Mouse (Mus musculus) hindbrain, embryonic 14.5 days (tissue): ENCODE results near the gene Gm28557. TPM values are rescaled to one million over a fixed set of nuclear protein-coding genes. Genes with fewer than 3 reads are reported as not detected.

Experiments used
- ATAC-seq: fragments of 200-750 bp; cut with Nextera tagmentation; 2 replicates; pipeline ENCODE4 v1.8.0; 2017; ENCODE audit warnings: moderate number of reproducible peaks, mild to moderate bottlenecking, moderate TSS enrichment, moderate library complexity; ENCODE audit not compliant: low FRiP score
- DNase-seq: peaks from one replicate; pipeline ENCODE4 v3.0.0-alpha.2; 2015; ENCODE audit warnings: low spot score
- H3K27ac ChIP-seq: fragments of 300-500 bp; sonication (generic); 2 replicates; pipeline ENCODE4 v1.5.1; 2014; ENCODE audit warnings: mild to moderate bottlenecking, moderate library complexity
- H3K27me3 ChIP-seq: fragments of 300-500 bp; sonication (generic); 2 replicates; pipeline ENCODE4 v1.6.1; 2014; ENCODE audit warnings: mild to moderate bottlenecking, low read length, mixed read lengths; ENCODE audit not compliant: control insufficient read depth, insufficient read depth
- H3K36me3 ChIP-seq: fragments of 300-500 bp; sonication (generic); replicated peaks from 2 replicates; pipeline ENCODE4 v1.6.1; 2014; ENCODE audit not compliant: control insufficient read depth, insufficient read depth
- H3K4me1 ChIP-seq: fragments of 300-500 bp; sonication (generic); replicated peaks from 2 replicates; pipeline ENCODE4 v1.6.1; 2014; ENCODE audit warnings: antibody characterized with exemption, low read length, mixed read lengths; ENCODE audit not compliant: control insufficient read depth, insufficient read depth
- H3K4me2 ChIP-seq: fragments of 300-500 bp; sonication (generic); replicated peaks from 2 replicates; pipeline ENCODE4 v1.6.1; 2014; ENCODE audit warnings: mild to moderate bottlenecking, moderate library complexity
- H3K4me3 ChIP-seq: fragments of 300-500 bp; sonication (generic); replicated peaks from 2 replicates; pipeline ENCODE4 v1.5.1; 2014; ENCODE audit warnings: mild to moderate bottlenecking, low read length
- H3K9ac ChIP-seq: fragments of 300-500 bp; sonication (generic); 2 replicates; pipeline ENCODE4 v1.6.1; 2014
- H3K9me3 ChIP-seq: fragments of 300-500 bp; sonication (generic); 2 replicates; pipeline ENCODE4 v1.6.1; 2016; ENCODE audit warnings: low read length; ENCODE audit not compliant: control insufficient read depth
- WGBS: fragments of 180-500 bp; shearing (Covaris S2); extraction: QIAGEN DNeasy Blood & Tissue Kit; methylation state at CpG from one replicate; pipeline ENCODE4 v1.1.7; 2014; 5-methylcytosine and 5-hydroxymethylcytosine counted together
- polyA plus RNA-seq: library from polyadenylated mRNA; unstranded; fragments of >200 nt; fragmentation: Nextera tagmentation; extraction: Ambion mirVana; gene quantifications from 2 replicates; pipeline ENCODE4 v1.2.1, GENCODE M21; 2014

The Gm28557 gene
- polyA plus RNA-seq, 1 experiment from 2014 or later: 1.8 TPM

- Histone ChIP-seq H3K27ac (peak within 1 kb of the TSS; percentile 74), H3K4me1 (peaks cover 6% of the 10 kb centered on the region), H3K4me2 (peak within 1 kb of the TSS; percentile 72), H3K4me3 (peak within 1 kb of the TSS; percentile 62), H3K9ac (peak within 1 kb of the TSS; percentile 76), H3K36me3 (no peaks in the 10 kb centered on the region), H3K27me3 (no peaks in the 10 kb centered on the region), H3K9me3 (peaks cover 9% of the 10 kb centered on the region; the same call in 1 of the 2 replicates)
- DNase-seq (peak; percentile 98), ATAC-seq (peak; percentile 95)
- under 1% methylated on average over 27 of the region's 27 CpGs for WGBS
Observed at GRCm38 (mm10) chr13:67060786-67061358, 47.5 kb downstream of the Gm28557 start, which contains the start of gene Zfp712. Zfp712 (minus strand) TSS chr13:67061170.

- no peaks in the 10 kb centered on the region for H3K36me3 ChIP-seq
- peak overlapping the region; percentile 72 for H3K4me2 ChIP-seq
- peaks cover 6% of the 10 kb centered on the region for H3K4me1 ChIP-seq
- DNase-seq (no peak), ATAC-seq (peak; percentile 43)
- peak overlapping the region; percentile 74 for H3K27ac ChIP-seq
- no peaks in the 10 kb centered on the region for H3K27me3 ChIP-seq
- peaks cover 11% of the 10 kb centered on the region; the same call in 1 of the 2 replicates for H3K9me3 ChIP-seq
- H3K4me3 ChIP-seq: peak overlapping the region; percentile 62
- H3K9ac ChIP-seq: peak overlapping the region; percentile 76
- 3% methylated on average over 12 of the region's 12 CpGs for WGBS
Observed at GRCm38 (mm10) chr13:67060161-67060785, 48.1 kb downstream of the Gm28557 start.

Other genes with a start within 250 kb of the Gm28557 start
- gene Gm10767, start 203.7 kb downstream of the Gm28557 start, polyA plus RNA-seq: 3.0 and 3.8 TPM in 2 replicates
- gene Zfp712, start 47.4 kb downstream of the Gm28557 start, polyA plus RNA-seq: 8.0 and 10.6 TPM in 2 replicates
- gene Zfp708, start 10.6 kb downstream of the Gm28557 start, polyA plus RNA-seq: 9.7 and 11.0 TPM in 2 replicates
- 0.09 TPM in 1 of 2 replicates, not detected in the other for gene Rslcan18, start 7.7 kb upstream of the Gm28557 start, polyA plus RNA-seq
- gene Zfp759, start 13.1 kb upstream of the Gm28557 start, polyA plus RNA-seq: 5.7 and 5.8 TPM in 2 replicates
- gene Rsl1, start 64.6 kb upstream of the Gm28557 start, polyA plus RNA-seq: 4.4 and 5.1 TPM in 2 replicates
- gene Zfp455, start 85.9 kb upstream of the Gm28557 start, polyA plus RNA-seq: 2.1 and 2.3 TPM in 2 replicates
- gene Zfp458, start 169.9 kb upstream of the Gm28557 start, polyA plus RNA-seq: 6.2 and 6.7 TPM in 2 replicates
- 1.2 and 1.3 TPM in 2 replicates for gene Zfp457, start 197.9 kb upstream of the Gm28557 start, polyA plus RNA-seq
- 1.9 and 2.3 TPM in 2 replicates for gene Zfp595, start 224.0 kb upstream of the Gm28557 start, polyA plus RNA-seq